Mouse (Mus musculus): ENCODE data around the gene Rps17.

GRCm38 (mm10) chr7:81298206-81298605 is 46.8 kb downstream of the Rps17 start:
- TF ChIP-seq CTCF (IDR thresholded peaks at IDR 0.05; ENCODE audit: low read depth) = no peak
- no peak for TF ChIP-seq EP300 (IDR thresholded peaks at IDR 0.05; ENCODE audit: low read depth)
